8 mouse cellular contexts compared by ENCODE assay signal in the genomic region with DNA sequence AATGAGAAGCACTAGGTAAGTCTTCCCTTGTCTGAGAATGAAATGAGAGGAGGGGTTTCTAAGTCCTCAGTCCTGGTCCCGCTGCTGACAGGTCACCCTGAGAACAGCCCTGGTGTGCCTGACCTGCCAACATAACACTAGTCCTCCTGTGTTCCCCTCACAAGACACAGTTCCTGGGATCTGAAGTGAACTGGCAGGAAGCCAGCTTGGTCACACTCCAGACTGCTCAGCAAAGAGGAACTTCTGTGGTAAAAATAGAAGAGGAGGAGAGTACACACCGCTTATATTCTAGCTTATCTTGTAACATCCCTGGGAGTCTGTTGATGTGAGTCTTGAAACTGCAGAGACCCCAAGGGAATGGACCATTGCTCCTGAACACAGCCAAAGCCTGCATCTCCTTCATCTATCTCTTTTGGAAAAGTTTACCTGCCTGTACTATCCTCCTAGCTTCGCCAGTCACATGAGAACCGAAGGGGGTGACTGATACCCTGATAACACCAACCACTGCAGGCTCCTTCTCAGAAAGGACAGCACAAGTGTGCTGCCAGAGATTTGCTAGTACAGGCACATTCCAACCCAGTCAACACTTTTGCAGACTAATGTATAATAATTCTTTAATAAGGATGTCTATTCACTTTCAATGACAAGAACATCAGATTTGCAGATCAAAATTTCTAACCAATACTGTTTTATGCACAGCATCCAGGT. TPM values are rescaled to one million over a fixed set of nuclear protein-coding genes. Genes with fewer than 3 reads are reported as not detected.
DNase-seq lines count a peak whose midpoint lies in the region; ATAC-seq lines count a peak whose summit lies in the region.

No protein-coding gene starts in this region.

- DNase-seq in embryonic facial prominence, embryonic 14.5 days (ENCODE audit: low spot score) = peak; percentile 49
- no peak for DNase-seq in embryonic facial prominence, embryonic 10.5 days (ENCODE audit: low spot score)
- DNase-seq in adrenal gland, postnatal 14 days = peak; percentile 61
- peak; percentile 41 to 61 for DNase-seq in gastrocnemius, adult 8-10 months (ENCODE audit: low spot score in 2 of 2)
- peak; percentile 69 for DNase-seq in kidney, postnatal 10 days
- DNase-seq in lung, postnatal 10 days = peak; percentile 48
- no peak for DNase-seq in neural tube, embryonic 10.5 days (ENCODE audit: extremely low spot score, low spot score)

- H3K27ac ChIP-seq in embryonic facial prominence, embryonic 14.5 days (replicated peaks; ENCODE audit: low read depth, low read length) = no peak overlapping the region
- H3K27ac ChIP-seq in embryonic facial prominence, embryonic 10.5 days (replicated peaks) = no peak overlapping the region
- no peak overlapping the region for H3K27ac ChIP-seq in midbrain, embryonic 15.5 days

- no peak overlapping the region for H3K4me2 ChIP-seq in embryonic facial prominence, embryonic 14.5 days (ENCODE audit: low read depth, low read length)
- no peak overlapping the region for H3K4me2 ChIP-seq in midbrain, embryonic 15.5 days

- no peaks in the 10 kb centered on the region for H3K27me3 ChIP-seq in embryonic facial prominence, embryonic 14.5 days (replicated peaks; ENCODE audit: control insufficient read depth, insufficient read depth, low read length)
- H3K27me3 ChIP-seq in embryonic facial prominence, embryonic 10.5 days (replicated peaks; ENCODE audit: low read depth, poor library complexity, severe bottlenecking) = no peaks in the 10 kb centered on the region
- no peaks in the 10 kb centered on the region for H3K27me3 ChIP-seq in midbrain, embryonic 15.5 days (replicated peaks)

- no peaks in the 10 kb centered on the region for H3K9me3 ChIP-seq in embryonic facial prominence, embryonic 14.5 days (ENCODE audit: control insufficient read depth, low read length)
- no peaks in the 10 kb centered on the region for H3K9me3 ChIP-seq in embryonic facial prominence, embryonic 10.5 days
- no peaks in the 10 kb centered on the region for H3K9me3 ChIP-seq in midbrain, embryonic 15.5 days

- no peaks in the 10 kb centered on the region for H3K36me3 ChIP-seq in embryonic facial prominence, embryonic 14.5 days (ENCODE audit: control insufficient read depth, insufficient read depth, low read length)
- H3K36me3 ChIP-seq in embryonic facial prominence, embryonic 10.5 days (replicated peaks) = no peaks in the 10 kb centered on the region
- no peaks in the 10 kb centered on the region for H3K36me3 ChIP-seq in midbrain, embryonic 15.5 days (replicated peaks)

- H3K4me3 ChIP-seq in embryonic facial prominence, embryonic 14.5 days (ENCODE audit: low read depth, low read length) = no peak overlapping the region
- H3K4me3 ChIP-seq in embryonic facial prominence, embryonic 10.5 days = no peak overlapping the region
- no peak overlapping the region for H3K4me3 ChIP-seq in midbrain, embryonic 15.5 days

- no peaks in the 10 kb centered on the region for H3K4me1 ChIP-seq in embryonic facial prominence, embryonic 14.5 days (ENCODE audit: control insufficient read depth, insufficient read depth, low read length)
- H3K4me1 ChIP-seq in embryonic facial prominence, embryonic 10.5 days = peaks cover 7% of the 10 kb centered on the region; the same call in 1 of the 2 replicates
- H3K4me1 ChIP-seq in midbrain, embryonic 15.5 days = no peaks in the 10 kb centered on the region

- WGBS in embryonic facial prominence, embryonic 14.5 days = 73% methylated on average over 4 of the region's 4 CpGs
- 91% methylated on average over 4 of the region's 4 CpGs for WGBS in embryonic facial prominence, embryonic 10.5 days
- 88% methylated on average over 4 of the region's 4 CpGs for WGBS in midbrain, embryonic 15.5 days

- H3K9ac ChIP-seq in embryonic facial prominence, embryonic 14.5 days (ENCODE audit: low read depth, low read length) = no peak overlapping the region
- H3K9ac ChIP-seq in midbrain, embryonic 15.5 days = no peak overlapping the region

- no peak for ATAC-seq in embryonic facial prominence, embryonic 14.5 days (ENCODE audit: low read depth)
- ATAC-seq in midbrain, embryonic 15.5 days (replicated peaks) = no peak

RNA-seq across cellular contexts. Expression of gene Perp, which starts 42.3 kb away (rescaled TPM):
- 237 and 260 TPM in 2 replicates for polyA plus RNA-seq in embryonic facial prominence, embryonic 14.5 days (2014; fragmentation: Nextera tagmentation; extraction: Ambion mirVana)
- 33.4 and 34.9 TPM in 2 replicates for polyA plus RNA-seq in embryonic facial prominence, embryonic 10.5 days (2016; fragmentation: Nextera tagmentation; extraction: Ambion mirVana)
- 3.2 and 9.8 TPM in 2 replicates for total RNA-seq in adrenal gland, postnatal 14 days (2021)
- total RNA-seq in gastrocnemius, adult 8-10 months (2022) = 1 to 10 TPM; 1.1 to 2.6 (median 1.5) TPM
- polyA plus RNA-seq in midbrain, embryonic 15.5 days (2015; fragmentation: Nextera tagmentation; extraction: Ambion mirVana) = 7.6 and 11.7 TPM in 2 replicates

Comparison
In these comparisons a context has a peak if more than half of its experiments do, and no peak if none do; other contexts are left out.
1. DNase-seq: peak in embryonic facial prominence, embryonic 14.5 days (single experiment), adrenal gland, postnatal 14 days (single experiment), gastrocnemius, adult 8-10 months (2 of 2), kidney, postnatal 10 days (single experiment) and lung, postnatal 10 days (single experiment); none in embryonic facial prominence, embryonic 10.5 days (single experiment) and neural tube, embryonic 10.5 days (single experiment).